Mouse (Mus musculus) bone marrow, adult 2 months (tissue): ENCODE data around the gene Gm47985. TPM values are rescaled to one million over a fixed set of nuclear protein-coding genes. Genes with fewer than 3 reads are reported as not detected.

ENCODE experiments used
- H3K27ac ChIP-seq: fragments of 200-500 bp; 2 replicates; pipeline ENCODE4 v1.5.1; 2012; ENCODE audit warnings: low read depth, mild to moderate bottlenecking, control low read depth, inconsistent platforms, low read length; ENCODE audit not compliant: control insufficient read depth, poor library complexity, insufficient read depth
- H3K4me1 ChIP-seq: fragments of 200-500 bp; 2 replicates; pipeline ENCODE4 v1.6.1; 2011; ENCODE audit warnings: low read length; ENCODE audit not compliant: control insufficient read depth, insufficient read depth
- H3K4me3 ChIP-seq: fragments of 200-500 bp; replicated peaks from 2 replicates; pipeline ENCODE3; 2011; ENCODE audit warnings: mild to moderate bottlenecking, low read depth, low read length, control low read depth; ENCODE audit not compliant: control insufficient read depth
- CTCF ChIP-seq: fragments of 200-500 bp; IDR thresholded peaks from 2 replicates; pipeline ENCODE4 v1.5.1; 2011; ENCODE audit warnings: low read length, control low read depth; ENCODE audit not compliant: control insufficient read depth, insufficient read depth
- POLR2A ChIP-seq: fragments of 200-500 bp; IDR thresholded peaks from 2 replicates; pipeline ENCODE4 v1.6.1; 2011; ENCODE audit warnings: low read depth, mild to moderate bottlenecking, control low read depth, low read length, borderline replicate concordance; ENCODE audit not compliant: control insufficient read depth
- WGBS: fragments of 180-500 bp; shearing (Covaris S2); methylation state at CpG from one replicate; pipeline ENCODE4 v1.1.7; 2018; 5-methylcytosine and 5-hydroxymethylcytosine counted together
- polyA plus RNA-seq: library from polyadenylated mRNA; stranded (reverse); fragments of >200 nt; gene quantifications from 2 replicates; pipeline ENCODE4 v1.2.4, GENCODE M21; 2011; ENCODE audit warnings: low replicate concordance; ENCODE audit not compliant: missing spikeins, insufficient read depth, insufficient read length

Gene Gm47985
- polyA plus RNA-seq, 1 experiment = not detected

GRCm38 (mm10) chr1:151156129-151156528, 26.2 kb upstream of the Gm47985 start:
- 67% methylated on average over 3 of the region's 3 CpGs for WGBS
- no peak overlapping the region for H3K4me3 ChIP-seq
- H3K4me1 ChIP-seq = no peaks in the 10 kb centered on the region
- TF ChIP-seq CTCF (no peak), POLR2A (no peak)
- H3K27ac ChIP-seq = no peak overlapping the region

- H3K4me1 ChIP-seq = no peaks in the 10 kb centered on the region
- 58% methylated on average over 7 of the region's 7 CpGs for WGBS
- no peak for TF ChIP-seq CTCF
- no peak for TF ChIP-seq POLR2A
- H3K27ac ChIP-seq = no peak overlapping the region
- H3K4me3 ChIP-seq = no peak overlapping the region
These were observed 25.3 kb upstream of the Gm47985 start for GRCm38 (mm10) chr1:151156777-151157632.

GRCm38 (mm10) chr1:151157963-151158856, 24.1 kb upstream of the Gm47985 start:
- WGBS = 85% methylated on average over 9 of the region's 9 CpGs
- H3K27ac ChIP-seq = no peak overlapping the region
- TF ChIP-seq CTCF = no peak
- no peak for TF ChIP-seq POLR2A

GRCm38 (mm10) chr1:151158857-151159510, 23.4 kb upstream of the Gm47985 start:
- WGBS = 78% methylated on average over 2 of the region's 2 CpGs
- Histone ChIP-seq H3K27ac (no peak overlapping the region), H3K4me3 (no peak overlapping the region), H3K4me1 (no peaks in the 10 kb centered on the region)
- TF ChIP-seq CTCF (no peak), POLR2A (no peak)

More at GRCm38 (mm10) chr1:151157963-151158856, 24.1 kb upstream of the Gm47985 start:
- H3K4me3 ChIP-seq = no peak overlapping the region
- H3K4me1 ChIP-seq = no peaks in the 10 kb centered on the region

GRCm38 (mm10) chr1:151166031-151166430, 16.3 kb upstream of the Gm47985 start:
- no peak overlapping the region for H3K4me3 ChIP-seq
- H3K4me1 ChIP-seq = no peaks in the 10 kb centered on the region
- TF ChIP-seq CTCF = no peak
- TF ChIP-seq POLR2A = no peak
- 55% methylated on average over 8 of the region's 8 CpGs for WGBS
- no peak overlapping the region for H3K27ac ChIP-seq

- 60% methylated on average over 12 of the region's 12 CpGs for WGBS
- Histone ChIP-seq H3K4me1 (no peaks in the 10 kb centered on the region), H3K27ac (no peak overlapping the region), H3K4me3 (no peak overlapping the region)
- no peak for TF ChIP-seq CTCF
- TF ChIP-seq POLR2A = no peak
These were observed 14.9 kb upstream of the Gm47985 start for GRCm38 (mm10) chr1:151167297-151168047.

- Histone ChIP-seq H3K27ac (no peak overlapping the region), H3K4me1 (no peaks in the 10 kb centered on the region), H3K4me3 (no peak overlapping the region)
- whole genome bisulfite sequencing = 67% methylated on average over 3 of the region's 3 CpGs
- TF ChIP-seq CTCF (no peak), POLR2A (no peak)
These were observed 13.7 kb upstream of the Gm47985 start for GRCm38 (mm10) chr1:151168637-151169036.

GRCm38 (mm10) chr1:151171572-151172461, 10.5 kb upstream of the Gm47985 start:
- no peak for TF ChIP-seq POLR2A
- TF ChIP-seq CTCF = no peak
- H3K4me1 ChIP-seq = no peaks in the 10 kb centered on the region
- no peak overlapping the region for H3K4me3 ChIP-seq
- no peak overlapping the region for H3K27ac ChIP-seq
- 64% methylated on average over 2 of the region's 2 CpGs for WGBS
